Mouse (Mus musculus) inflammation-experienced regulatory T-cells, adult 6 months (primary cell): ENCODE measurements at regions not wholly inside any gene's neighbourhood (a gene's known extent, or its start where the extent isn't known, plus 50 kb on each side); places are given as distances from the start of the nearest gene placed in this dataset.

Source experiments
- ATAC-seq: one replicate; pipeline ENCODE4 v1.8.0; 2017

- no peak for ATAC-seq
Measured at GRCm38 (mm10) chr13:43919781-43920420, 135.3 kb downstream of the Cd83 start.

DNA sequence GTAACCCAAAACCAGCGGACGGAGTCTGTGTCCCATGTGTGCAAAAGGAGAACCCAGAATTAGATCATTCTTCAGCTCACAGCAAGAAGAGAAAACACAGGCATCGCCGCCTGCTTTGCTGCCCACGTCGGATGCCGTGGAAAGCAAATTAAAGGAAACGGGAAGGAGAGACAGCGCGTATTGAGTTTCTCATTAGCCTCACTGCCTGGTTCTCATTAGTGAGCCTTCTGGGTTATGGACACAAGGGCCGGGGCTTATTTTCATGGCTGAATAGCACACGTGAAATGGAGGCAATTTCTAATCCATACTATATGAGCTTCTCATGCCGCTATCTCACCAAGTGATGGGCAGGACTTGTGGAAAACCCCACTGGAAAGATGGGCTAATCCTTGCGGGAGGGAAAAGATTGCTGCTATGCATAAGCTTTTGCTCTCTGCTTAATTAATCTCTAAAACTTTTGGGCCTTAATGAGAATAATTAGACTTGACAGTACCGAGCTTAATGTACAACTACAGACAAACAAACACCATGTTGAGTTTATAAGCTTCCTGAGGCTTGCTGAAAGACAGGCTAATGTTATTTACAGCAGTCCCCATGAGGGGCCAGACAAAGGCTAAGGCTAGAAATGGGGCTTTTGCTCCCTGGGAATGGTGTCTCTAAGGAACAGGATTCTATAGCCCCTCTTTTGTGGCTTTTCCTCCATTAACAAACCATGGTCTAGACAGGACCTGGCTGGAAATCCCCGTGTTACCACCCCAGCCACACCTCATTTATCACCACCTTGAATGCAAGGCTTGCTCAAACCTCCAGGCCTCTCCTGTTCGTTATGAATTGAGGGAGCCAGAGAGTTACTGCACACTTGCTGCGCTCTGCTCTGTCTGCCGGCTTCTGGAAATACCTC is 145.8 kb downstream of the Cd83 start:
- no peak for ATAC-seq

DNA sequence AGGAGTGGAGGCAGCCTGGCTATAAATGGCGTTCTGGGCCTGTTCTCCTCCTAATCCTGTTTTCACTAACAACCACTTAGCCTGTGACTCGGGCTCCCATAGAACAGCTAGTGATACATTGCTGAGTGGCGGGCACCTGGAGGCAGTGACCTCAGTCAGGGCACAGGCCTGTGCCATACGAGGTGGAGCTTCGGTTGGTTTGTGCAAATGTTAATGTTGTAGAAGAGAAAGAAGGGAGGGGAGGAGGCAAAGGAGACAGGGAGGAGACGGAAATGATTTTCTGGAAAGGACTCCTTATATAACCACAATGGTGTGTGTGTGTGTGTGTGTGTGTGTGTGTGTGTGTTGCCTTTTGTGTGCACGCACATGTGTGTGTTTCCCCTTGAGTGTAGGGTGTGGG is 148.4 kb downstream of the Cd83 start:
- no peak for ATAC-seq

DNA sequence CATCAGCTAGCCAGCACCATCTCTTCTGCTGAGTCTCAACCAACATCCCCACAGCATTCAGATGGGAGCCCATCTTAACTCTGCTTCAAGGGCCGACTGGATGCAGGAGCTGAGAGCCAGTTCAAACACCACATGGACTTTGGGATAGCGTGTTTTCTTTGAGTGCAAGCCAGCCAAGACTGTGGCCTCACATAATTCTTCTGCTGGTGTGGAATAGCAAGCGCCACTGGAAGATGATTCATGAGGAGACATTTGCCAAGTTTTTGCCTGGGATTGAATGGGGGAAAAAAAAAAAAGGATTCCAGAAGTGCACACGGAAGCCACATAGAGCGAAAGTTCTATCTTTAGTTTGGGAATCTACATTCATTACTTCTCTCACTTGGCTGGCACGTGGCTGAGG is 150.7 kb downstream of the Cd83 start:
- ATAC-seq = no peak

- no peak for ATAC-seq
Measured at GRCm38 (mm10) chr13:43936504-43936903, 151.9 kb downstream of the Cd83 start.

GRCm38 (mm10) chr13:43938611-43939010 is 154.0 kb downstream of the Cd83 start:
- ATAC-seq = no peak

GRCm38 (mm10) chr13:43939375-43939774 is 154.8 kb downstream of the Cd83 start:
- no peak for ATAC-seq

DNA sequence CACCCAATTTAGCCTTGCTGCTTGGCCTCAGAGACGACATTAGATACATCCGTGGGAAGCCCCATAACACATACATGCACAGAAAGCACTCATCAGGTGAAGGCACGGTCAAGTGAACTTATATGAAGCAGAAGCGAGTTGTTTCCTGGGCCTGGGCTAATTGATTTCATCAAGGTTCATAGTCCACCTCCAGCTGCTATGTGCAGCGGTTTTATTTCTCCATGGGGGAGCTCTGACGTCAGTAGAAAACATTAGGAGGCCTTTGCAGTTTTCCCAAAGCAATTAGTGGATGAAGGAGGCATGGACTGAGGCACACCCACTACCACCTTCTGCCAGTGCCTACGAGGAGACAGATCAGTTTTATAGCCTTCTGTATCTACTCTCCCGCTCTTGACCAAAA is 157.2 kb downstream of the Cd83 start:
- ATAC-seq = no peak

DNA sequence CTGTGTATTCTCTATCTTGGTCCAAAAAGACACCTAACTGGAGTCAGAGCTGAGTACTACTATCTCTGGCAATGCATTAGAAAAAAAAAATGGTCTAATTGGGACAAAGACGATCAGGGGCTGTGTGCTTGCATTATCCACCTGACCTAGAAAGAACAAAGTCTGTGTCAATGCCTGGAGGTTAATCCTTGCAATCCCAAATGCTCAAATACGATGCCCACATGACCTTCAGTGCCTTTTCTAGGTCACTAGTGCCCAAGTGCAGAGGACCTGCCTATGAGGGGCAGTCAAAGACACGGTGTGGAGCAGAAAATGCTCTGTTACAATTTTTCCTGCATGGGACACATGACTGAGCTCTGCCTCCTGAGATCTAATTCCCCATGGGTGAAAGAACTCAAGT is 164.0 kb downstream of the Cd83 start:
- no peak for ATAC-seq

DNA sequence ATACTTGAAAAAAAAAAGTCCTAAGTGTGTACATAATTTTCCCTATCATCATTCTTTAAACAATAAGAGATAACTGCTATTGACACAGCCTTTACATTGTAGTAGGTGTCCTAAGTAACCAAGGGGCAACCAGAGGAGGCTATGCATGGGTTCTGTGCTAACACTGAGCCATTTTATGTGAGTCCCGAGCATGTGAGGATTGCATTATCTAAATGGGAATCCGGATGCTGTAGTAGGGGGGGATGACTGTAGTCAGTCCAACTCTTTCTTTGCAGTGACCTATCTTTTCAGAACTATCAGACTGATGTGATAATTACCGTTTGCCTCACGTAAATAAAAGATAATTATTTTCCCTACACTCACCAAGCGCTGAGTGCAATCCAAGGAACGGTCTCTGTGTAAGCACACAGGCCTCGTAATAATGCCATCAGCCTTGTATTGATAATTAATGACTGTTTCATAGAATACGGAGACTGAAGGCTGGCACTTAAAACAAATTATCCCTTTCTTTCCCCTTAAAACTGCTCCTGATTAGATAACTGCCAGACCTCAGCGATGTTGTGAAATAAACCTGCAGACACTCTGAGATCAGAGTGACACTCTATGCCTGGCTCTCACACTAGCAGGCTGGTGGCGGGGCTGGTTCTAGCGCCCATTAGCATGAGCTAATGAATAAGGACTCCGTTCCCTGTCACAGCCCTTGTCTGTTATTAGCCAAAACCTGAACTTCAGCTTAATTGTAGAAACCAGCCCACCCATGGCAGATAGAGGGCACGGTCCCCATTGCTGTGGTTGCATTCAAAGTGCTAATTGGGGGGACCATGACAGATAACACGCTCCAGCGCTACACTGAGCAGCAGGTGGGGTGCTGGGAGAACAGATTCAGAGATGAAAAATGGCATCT is 165.4 kb downstream of the Cd83 start:
- no peak for ATAC-seq

DNA sequence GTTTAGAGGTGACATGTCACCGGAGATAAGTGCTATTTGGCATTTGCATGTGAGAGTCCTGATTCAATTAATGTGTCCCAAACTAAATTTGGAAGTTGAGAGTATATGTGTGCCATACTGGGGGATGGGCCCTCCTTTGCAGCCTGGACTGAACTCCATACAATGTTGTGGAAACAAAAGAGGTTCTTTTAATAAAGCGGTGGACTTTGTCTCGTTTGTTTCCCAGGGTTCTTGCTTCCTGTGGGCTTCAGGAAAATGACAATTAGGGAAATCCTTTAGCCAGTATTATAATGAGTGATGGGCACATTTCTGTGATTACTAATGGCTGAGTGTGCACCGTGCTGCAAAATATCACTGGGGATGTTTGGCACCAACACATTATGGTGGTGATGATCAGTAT is 167.9 kb downstream of the Cd83 start:
- no peak for ATAC-seq

DNA sequence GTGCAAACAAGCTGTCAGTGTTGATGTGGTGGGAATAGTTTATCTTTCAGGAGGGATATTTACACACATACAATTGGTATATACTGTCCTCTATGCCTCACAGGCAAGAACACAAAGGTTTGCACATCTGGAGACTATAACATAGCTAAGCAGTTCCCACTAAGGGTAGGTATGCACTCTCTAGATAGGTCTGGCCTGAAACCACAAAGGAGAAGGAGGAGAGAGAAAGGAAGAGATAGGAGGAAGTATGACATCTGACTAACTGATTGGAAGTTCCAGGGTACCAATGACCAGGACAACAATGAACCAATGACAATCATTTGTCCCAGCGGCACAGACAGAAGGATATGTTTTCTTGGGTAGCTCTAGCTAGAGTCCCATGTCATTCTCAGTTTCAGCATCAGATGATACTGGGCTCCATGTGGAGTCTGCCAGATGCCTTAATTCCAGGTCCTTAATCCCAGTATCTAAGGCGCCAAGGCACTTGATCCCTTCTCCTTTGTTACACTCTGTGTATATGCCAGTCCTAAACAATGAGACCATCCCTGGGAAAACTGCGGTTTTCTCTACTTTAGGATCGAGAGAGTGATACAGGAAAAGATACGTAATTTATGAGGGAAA is 168.5 kb downstream of the Cd83 start:
- ATAC-seq = no peak

GRCm38 (mm10) chr13:43954714-43955393 is 170.3 kb downstream of the Cd83 start:
- no peak for ATAC-seq

DNA sequence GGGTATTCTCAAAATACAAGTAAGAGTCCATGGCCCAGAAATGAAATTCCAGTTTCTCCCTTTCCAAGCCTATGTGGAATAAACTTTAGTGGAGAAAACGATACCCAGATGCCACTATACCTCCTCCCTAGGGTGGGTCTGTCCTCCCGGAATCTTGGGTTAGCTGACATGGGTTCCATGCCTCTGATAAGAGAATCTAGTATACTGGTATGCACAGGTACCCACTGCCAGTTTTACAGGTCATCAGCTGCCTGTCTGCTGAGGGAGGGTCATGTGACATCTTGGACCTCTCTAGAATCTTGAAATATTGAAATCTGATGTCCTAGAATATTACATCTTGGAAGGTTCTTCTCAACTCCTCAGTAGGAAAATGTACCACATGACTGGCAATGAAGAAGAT is 172.5 kb downstream of the Cd83 start:
- no peak for ATAC-seq

DNA sequence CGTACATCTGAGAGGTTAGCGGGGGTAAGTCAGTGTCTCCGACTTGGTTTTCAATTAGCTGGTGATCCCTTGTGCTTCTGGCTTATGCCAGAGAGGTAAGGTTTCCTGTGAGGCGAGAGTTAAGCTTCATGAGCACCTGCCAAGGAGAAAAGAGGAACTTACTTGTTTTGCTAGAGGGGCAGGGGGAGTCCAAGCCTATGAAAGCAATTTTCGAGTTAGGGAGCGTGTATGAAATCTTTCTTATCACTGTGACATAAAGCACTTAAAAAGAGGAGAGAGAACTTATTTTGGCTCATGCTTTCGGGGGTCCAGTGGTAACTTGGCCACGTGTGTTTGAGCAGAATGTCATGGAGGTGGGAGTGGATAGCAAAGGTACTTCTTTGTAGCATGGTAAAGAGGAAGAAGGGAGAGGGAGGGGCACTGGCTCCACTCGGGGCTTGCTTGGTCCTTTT is 174.6 kb downstream of the Cd83 start:
- no peak for ATAC-seq

DNA sequence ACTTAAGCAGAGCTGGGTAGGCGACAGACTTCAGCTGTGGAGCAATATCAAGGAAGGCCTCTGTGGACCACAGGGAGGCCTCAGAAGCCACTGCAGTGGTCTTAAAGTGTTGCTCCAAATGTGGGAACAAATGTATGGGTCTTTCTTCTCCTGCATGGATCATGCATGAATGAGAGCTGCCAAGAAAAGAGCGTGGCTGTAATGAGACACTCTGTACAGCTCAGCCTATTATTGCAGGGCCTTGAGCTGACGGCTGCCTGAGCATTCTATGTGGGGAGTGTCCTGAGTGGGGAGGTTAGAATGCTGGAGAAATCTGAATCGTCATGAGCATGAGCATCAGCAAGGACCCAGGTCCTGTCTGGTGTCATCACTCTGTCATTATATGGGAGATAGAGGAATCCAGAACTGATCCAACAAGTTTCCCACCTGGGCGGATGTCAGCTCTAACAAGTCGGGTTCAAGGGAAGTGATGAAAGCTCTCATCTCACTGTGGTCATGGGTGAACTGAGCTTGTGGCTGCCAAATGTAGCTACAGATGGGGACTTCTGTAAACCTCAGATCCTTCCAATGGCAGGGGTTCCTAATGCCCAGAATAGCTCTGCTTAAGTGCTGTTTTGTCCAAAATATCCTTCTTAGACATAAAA is 176.6 kb downstream of the Cd83 start:
- no peak for ATAC-seq

GRCm38 (mm10) chr13:43961987-43962386 is 177.4 kb downstream of the Cd83 start:
- no peak for ATAC-seq

DNA sequence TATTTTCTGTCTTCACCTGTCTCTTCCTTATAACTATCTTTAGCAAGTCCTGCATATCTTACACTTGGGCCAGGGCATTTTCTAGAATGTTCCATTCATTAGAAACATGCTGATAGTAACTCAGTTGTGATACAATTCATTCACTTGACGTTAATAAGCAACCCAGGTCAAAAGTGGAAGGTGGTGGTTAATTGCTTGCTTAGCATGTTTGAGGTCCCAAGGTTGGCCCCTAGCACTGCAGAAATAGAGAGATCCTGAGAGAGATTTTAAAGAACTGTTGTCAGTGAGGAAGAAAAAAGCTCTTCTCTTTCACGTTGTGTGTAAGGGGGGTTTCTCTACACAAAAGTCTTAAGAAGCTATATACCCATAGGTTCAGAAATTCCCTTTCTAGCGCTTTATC is 178.7 kb downstream of the Cd83 start:
- no peak for ATAC-seq

- ATAC-seq = no peak
Measured at GRCm38 (mm10) chr13:43965256-43965905, 180.8 kb downstream of the Cd83 start.

DNA sequence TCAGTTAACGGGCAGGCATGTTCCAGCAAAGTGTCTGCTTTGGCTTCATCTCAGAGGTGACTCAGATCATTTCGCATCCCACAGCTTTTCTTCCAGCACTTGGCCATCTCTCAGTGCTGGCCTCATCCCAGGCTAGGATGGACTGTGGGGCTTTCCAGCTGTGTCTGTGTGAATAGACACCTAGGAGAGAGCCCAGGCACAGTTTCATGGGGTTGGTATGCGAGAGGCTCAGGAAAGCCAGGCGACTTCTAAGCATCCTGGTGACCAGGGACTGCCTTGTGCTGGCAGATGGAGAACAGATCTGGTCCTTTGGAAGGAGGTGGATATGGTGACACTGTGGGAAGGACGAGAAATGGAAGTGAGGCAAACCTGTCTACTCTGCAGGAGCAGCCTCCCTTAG is 182.9 kb downstream of the Cd83 start:
- no peak for ATAC-seq

DNA sequence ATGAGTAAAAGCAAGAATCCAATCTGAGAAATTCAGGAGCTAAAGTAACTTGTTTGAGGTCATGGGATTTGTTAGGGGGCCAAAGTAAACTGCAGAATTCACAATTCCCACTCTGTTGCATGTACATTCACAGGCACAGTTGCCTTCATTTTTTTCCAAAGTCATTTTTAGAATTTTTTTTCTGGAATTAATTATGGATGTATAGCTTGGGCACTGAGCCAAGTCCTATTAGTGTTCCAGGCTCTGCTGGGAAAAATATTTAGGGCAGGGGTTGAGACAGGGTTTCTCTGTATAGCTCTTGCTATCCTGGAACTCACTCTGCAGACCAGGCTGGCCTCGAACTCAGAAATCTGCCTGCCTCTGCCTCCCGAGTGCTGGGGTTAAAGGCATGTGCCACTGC is 188.3 kb downstream of the Cd83 start:
- ATAC-seq = no peak
